Mouse (Mus musculus): ENCODE measurements around the gene Gps2.

- no peak for TF ChIP-seq MAFK (IDR thresholded peaks at IDR 0.05; ENCODE audit: insufficient replicate concordance, low read length)
- TF ChIP-seq MAX (IDR thresholded peaks at IDR 0.05; ENCODE audit: low read length), result no peak
- TF ChIP-seq USF1 (IDR thresholded peaks at IDR 0.05; ENCODE audit: low read depth, low read length), result no peak
- no peak for TF ChIP-seq CTCF (conservative IDR thresholded peaks at IDR 0.05 in 1 of 2, IDR thresholded peaks at IDR 0.05 in 1 of 2; ENCODE audit: low read depth in 2 of 2, low read length in 2 of 2)
- TF ChIP-seq POLR2A (IDR thresholded peaks at IDR 0.05; ENCODE audit: low read depth, low read length), result no peak
- no peak for TF ChIP-seq CHD1 (IDR thresholded peaks at IDR 0.05; ENCODE audit: low read depth, low read length)
- TF ChIP-seq JUND (conservative IDR thresholded peaks at IDR 0.05; ENCODE audit: low read depth, low read length), result no peak
- TF ChIP-seq ETS1 (conservative IDR thresholded peaks at IDR 0.05; ENCODE audit: low read depth, low read length), result no peak
- TF ChIP-seq POLR2AphosphoS2 (IDR thresholded peaks at IDR 0.05; ENCODE audit: low read depth, low read length), result no peak
- TF ChIP-seq EP300 (IDR thresholded peaks at IDR 0.05; ENCODE audit: low read length), result no peak
- TF ChIP-seq E2F4 (IDR thresholded peaks at IDR 0.05; ENCODE audit: insufficient replicate concordance, low read depth, low read length), result no peak
- TF ChIP-seq MAZ (IDR thresholded peaks at IDR 0.05; ENCODE audit: low read depth, low read length), result no peak
These were observed 33.8 kb downstream of the Gps2 start for GRCm38 (mm10) chr11:69947337-69948065.
